Mouse (Mus musculus) layer of hippocampus, postnatal 25 days (tissue): ENCODE results near the gene Hacl1. TPM values are rescaled to one million over a fixed set of nuclear protein-coding genes. Genes with fewer than 3 reads are reported as not detected.

Experiments
- DNase-seq, 2 experiments: peaks; one replicate each; pipeline ENCODE4 v3.0.0; 2022; ENCODE audit warnings: mixed read lengths in 2 of 2, low spot score in 1 of 2; ENCODE audit errors: extremely low spot score in 1 of 2
- total RNA-seq, 2 experiments: library from RNA; stranded (reverse); gene quantifications; 2 replicates each; pipeline ENCODE4 v1.2.3; 2021

The Hacl1 gene
- total RNA-seq: 1 to 10 TPM; 7.6 to 9.3 TPM

DNA sequence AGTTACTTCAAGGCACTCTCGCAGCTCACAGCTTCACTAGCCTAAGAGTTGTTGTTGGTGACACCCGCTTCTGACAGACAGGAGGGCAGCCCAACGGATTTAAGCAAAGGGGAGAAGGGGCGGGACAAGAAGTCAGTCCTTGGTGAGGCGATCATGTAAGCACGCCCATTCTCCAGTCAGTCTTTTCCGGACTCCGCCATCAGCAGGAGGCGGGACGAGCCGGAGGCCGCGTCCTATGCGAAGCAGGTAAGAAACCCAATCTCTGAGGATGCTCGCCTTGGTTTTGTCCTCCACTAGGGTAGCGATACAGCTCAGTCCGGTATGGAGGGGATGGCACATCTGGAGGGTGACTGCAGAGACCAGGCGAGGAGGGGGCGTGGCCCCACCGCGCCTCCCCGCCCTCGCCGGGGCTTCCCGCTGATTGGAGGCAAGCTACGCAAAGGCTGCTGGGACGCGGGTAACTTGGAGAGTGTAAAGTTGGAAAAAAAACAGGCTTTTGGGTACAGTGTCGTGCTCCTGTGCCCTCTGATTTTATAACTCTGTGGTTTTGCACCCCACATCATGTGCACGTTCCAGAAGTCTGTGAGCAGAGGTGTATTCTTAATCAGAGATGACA lies at the start of gene Hacl1, which contains the start of gene Btd:
Gene Hacl1, minus strand, starts transcription at position 397 of the 616 bp plus-strand sequence.
Gene Btd, plus strand, starts transcription at position 139 of the 616 bp plus-strand sequence.
- DNase-seq: peak; percentile 61 to 78

GRCm38 (mm10) chr14:31686231-31686630 lies 45.1 kb upstream of the Hacl1 start:
- DNase-seq: no peak

- no peak for DNase-seq
Measured at GRCm38 (mm10) chr14:31685680-31686079, 44.6 kb upstream of the Hacl1 start.

DNA sequence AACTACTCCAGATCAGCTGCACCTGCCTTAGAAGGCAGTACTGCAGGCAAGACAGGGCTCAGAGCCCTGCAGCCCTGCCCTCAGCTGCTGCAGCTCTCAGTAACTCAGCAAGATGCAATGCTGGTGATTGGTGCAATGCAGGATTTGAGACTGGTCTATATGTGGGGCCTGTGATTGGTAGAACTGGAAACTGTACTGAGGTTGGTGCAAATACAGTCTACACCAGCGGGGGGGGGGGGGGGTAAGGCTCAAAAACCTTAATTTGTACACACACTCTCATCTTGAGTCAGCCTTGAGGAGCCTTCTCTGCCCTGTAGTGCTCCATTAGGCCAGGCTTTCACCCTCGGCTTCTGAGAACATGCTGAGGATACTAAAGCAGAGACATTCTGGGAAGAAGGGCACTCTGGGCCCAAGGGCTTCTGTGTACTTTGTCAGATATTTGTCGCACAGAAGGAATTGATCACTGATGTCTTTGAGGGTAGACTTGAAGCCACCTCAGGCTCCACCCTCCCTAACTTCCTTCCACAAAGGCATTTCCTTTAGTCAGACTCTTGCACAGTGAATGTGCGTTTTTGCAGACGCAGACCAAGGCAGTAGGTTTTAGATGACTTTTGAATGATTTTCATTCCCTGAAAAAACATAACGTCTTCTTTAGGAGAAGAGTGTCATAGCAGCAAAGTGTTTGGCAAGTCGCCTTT lies 43.4 kb upstream of the Hacl1 start:
- DNase-seq: no peak

GRCm38 (mm10) chr14:31683610-31684009 lies 42.5 kb upstream of the Hacl1 start:
- no peak for DNase-seq

DNA sequence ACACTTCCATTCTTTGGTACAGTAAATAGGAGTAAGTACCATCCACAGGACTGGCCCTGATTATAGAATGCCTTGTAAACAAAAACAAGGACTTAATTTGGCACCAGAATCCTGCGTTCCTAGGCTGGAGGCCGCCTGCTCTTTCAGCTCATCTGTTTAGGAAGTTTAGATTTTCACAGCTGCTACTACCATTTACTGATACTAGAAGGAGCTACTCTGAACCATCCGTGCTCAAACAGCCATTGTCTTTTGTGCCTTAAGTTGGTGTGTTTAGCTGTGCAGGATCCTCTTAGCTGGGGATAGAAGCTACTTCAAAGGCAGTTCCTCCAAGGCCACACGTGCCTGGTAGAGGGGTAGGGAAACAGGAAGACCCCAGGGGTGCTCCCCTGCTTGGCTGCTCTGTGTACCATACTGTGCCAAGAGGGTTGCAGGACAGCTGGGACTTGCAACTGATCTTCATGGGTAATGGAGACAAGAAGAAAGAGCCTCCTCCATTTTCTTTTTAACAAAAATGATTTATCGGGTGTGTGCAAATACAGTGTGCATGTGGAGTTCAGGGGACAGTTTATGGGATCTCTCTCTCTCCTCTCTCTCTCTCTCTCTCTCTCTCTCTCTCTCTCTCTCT lies 41.0 kb upstream of the Hacl1 start:
- DNase-seq: no peak

GRCm38 (mm10) chr14:31681291-31681690 lies 40.2 kb upstream of the Hacl1 start:
- DNase-seq: no peak

GRCm38 (mm10) chr14:31680656-31681055 lies 39.6 kb upstream of the Hacl1 start:
- DNase-seq: no peak

DNA sequence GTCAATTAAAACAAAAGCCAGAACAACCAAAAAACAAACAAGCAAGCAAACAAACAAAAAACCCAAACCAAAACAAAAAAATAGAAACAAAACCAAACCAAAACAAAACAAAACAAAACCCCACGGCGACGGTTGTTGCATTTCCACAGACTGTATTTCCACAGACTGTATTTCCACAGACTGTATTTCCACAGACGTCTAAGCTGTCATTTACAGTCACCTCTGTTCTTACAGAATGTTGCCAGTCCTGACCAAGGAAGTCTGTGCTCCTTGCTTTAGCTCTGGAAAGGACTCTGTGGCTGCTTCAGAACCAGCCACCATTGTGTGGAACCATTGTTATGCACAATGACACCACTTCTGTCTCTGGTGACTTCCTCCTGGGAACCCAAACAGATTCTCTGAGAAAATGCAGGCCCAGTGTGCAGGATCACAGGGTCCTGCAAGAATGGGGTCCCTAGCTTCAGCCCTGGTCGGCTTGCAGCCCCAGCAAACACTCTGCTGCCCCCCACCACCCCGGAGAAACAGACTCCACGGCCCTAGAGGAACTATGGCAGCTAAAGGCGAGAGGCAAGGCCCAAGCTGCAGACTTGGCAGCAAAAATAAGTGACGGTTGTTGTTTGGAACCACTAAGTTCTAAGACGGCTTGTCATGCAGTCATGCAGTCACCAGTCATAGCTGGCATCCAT lies 30.7 kb upstream of the Hacl1 start:
- DNase-seq: no peak

DNA sequence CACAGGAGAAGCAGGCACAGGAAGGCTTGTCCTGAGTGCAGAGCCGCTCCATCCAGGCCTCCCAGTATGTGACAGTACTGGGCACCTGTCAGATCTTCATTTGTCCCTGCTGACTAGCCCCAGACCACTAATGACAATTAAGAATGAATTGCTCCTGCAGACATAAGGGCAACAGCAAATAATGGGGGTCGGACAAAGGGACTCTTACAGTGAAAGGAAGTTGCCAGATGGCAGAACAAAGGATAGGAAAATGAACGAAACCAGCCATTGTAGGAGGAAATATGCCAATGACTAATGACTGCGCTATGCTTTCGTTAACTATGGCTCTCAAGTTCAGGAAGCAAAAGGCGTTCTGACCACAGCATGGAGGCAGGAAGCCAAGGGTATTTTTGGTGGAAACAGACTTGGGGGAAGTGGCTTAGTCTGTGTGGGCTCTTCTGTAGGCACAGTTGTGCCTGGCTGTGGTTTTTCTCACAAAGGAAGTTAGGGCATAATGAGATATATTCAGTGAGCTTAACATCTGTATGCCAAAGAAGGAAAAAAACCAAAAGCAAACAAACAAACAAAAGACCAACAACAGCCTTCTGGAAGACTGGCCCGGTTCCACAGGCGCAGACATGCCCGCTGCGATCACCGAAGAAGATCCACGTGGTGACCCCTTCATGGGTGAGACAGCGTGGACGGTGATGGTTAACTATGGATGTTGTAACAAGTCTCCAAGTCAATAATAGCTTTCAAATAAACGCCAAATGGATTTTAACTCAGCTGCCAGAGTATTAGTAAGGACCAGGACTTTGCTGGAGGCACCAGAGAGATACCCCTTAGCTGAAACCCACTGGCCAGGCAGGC lies 28.8 kb upstream of the Hacl1 start:
- no peak for DNase-seq

GRCm38 (mm10) chr14:31669161-31669611 lies 28.1 kb upstream of the Hacl1 start:
- DNase-seq: peak; percentile 39 to 47

GRCm38 (mm10) chr14:31668326-31668725 lies 27.2 kb upstream of the Hacl1 start:
- no peak for DNase-seq

DNA sequence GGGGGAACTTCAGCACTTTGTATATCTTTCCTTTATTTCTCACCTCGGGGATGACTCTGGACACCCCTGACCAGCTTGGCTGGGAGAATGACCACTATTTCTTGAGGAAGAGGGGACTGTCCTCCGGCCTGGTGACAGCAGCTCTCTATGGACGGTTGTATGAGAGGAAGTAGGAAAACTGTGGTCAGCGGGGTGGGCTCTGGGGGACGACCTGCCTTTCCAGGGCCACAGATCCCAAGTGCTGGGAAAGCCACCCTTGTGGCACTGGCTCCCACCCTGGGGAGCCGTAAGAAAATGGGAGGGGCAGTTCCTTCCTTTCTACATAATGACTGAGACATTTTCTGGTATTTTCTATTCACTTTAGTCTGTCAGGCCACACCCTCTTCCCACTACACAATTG lies 26.7 kb upstream of the Hacl1 start:
- DNase-seq: no peak

GRCm38 (mm10) chr14:31666931-31667705 lies 26.0 kb upstream of the Hacl1 start:
- DNase-seq: no peak

DNA sequence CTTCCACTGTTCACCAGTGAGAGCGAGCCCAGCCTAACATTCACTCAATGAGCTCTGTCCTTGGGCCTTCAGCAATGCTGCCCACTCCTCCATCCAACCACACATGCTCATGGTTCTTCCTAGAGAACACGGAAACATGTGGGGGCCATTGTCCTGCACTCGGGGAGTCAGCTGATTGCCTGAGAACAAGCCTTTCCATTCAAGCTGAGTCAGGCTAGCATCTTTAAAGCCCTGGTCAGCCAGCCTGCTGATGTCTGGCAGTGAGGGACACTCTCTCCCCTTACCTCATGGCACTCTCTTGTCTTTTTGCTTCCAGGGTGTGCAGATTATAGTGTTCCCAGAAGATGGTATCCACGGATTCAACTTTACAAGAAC lies 24.5 kb upstream of the Hacl1 start:
- DNase-seq: no peak

GRCm38 (mm10) chr14:31664903-31665565 lies 23.9 kb upstream of the Hacl1 start:
- DNase-seq: no peak

DNA sequence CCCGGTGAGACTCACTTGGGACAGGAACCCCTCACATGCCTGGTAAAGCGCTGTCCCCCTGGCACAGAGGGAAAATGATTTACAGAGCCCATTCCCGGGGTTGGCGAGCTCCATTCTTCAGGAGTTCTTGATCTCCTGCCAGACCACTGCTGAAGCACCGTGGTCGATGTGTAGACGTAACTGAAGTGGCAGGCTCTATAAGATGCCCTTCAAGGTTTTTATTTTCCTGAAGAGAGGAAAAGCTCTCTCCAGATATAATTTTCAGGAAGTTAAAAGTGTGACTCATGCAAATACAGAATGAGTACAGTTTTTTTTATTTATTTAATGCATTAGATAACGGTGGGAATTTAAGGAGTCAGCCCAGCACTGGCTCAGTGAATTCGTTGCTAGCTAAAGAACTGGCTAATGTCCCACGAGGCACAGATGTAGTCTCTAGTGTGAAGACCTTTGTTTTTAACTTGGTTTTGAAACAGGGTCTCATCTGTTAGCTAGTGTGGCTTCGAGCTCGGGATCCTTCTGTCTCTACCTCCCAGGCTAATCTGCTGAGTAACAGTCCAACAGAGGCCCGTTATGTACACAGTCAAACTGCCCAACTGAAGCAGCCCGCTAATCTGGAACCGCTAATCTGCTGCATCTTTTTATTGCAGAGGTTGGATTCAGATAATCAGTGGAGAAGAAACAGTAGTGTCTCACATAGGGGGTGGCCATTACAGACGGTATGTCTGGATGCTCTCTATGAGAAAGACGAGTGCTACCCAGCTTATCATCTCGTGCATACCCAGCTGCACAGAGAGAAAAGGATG lies 23.2 kb upstream of the Hacl1 start:
- DNase-seq: no peak
